Mouse (Mus musculus) MEL (cell line): ENCODE measurements around the gene Anxa4. TPM values are rescaled to one million over a fixed set of nuclear protein-coding genes. Genes with fewer than 3 reads are reported as not detected.

Experiments used
- DNase-seq: peaks from one replicate; pipeline ENCODE4 v3.0.0; 2011; ENCODE audit warnings: low read depth, low spot score
- H3K27ac ChIP-seq: 2 replicates; pipeline ENCODE4 v1.5.1; 2012; ENCODE audit warnings: low read depth, mild to moderate bottlenecking, control low read depth, low read length, moderate library complexity; ENCODE audit not compliant: control insufficient read depth
- H3K27me3 ChIP-seq, 2 experiments: fragments of 150-350 bp in 1 of 2; sonication (generic) in 1 of 2; 2 replicates each; pipeline ENCODE4 v1.6.1; 2012; ENCODE audit warnings: low read length in 2 of 2, mild to moderate bottlenecking in 2 of 2, improper control_type of control experiment in 1 of 2, moderate library complexity in 1 of 2; ENCODE audit not compliant: insufficient read depth in 2 of 2, control insufficient read depth in 1 of 2
- H3K36me3 ChIP-seq, 2 experiments: 2 replicates each; pipeline ENCODE4 v1.6.1; 2012 to 2014; ENCODE audit warnings: low read length in 2 of 2, improper control_type of control experiment in 1 of 2, inconsistent platforms in 1 of 2, mild to moderate bottlenecking in 1 of 2; ENCODE audit not compliant: insufficient read depth in 2 of 2, control insufficient read depth in 1 of 2
- H3K4me1 ChIP-seq, 2 experiments: fragments of 150-350 bp in 1 of 2; sonication (generic) in 1 of 2; 2 replicates each; pipeline ENCODE4 v1.6.1; 2012; ENCODE audit warnings: low read length in 2 of 2, improper control_type of control experiment in 1 of 2, mild to moderate bottlenecking in 1 of 2; ENCODE audit not compliant: insufficient read depth in 2 of 2, control insufficient read depth in 1 of 2
- H3K4me3 ChIP-seq, 2 experiments: fragments of 150-350 bp in 1 of 2; sonication (generic) in 1 of 2; 2 replicates each; pipeline ENCODE4 v1.5.1; 2012; ENCODE audit warnings: low read depth in 2 of 2, low read length in 2 of 2, mild to moderate bottlenecking in 2 of 2, moderate library complexity in 2 of 2, control low read depth in 1 of 2, improper control_type of control experiment in 1 of 2; ENCODE audit not compliant: control insufficient read depth in 1 of 2, insufficient read depth in 1 of 2
- H3K79me2 ChIP-seq: 2 replicates; pipeline ENCODE4 v1.6.1; 2012; ENCODE audit warnings: mild to moderate bottlenecking, low read length, moderate library complexity; ENCODE audit not compliant: control insufficient read depth, poor library complexity, insufficient read depth
- H3K9ac ChIP-seq: 2 replicates; pipeline ENCODE4 v1.6.1; 2012; ENCODE audit warnings: low read depth, mild to moderate bottlenecking, control low read depth, low read length, moderate library complexity; ENCODE audit not compliant: control insufficient read depth, poor library complexity, severe bottlenecking
- H3K9me3 ChIP-seq: fragments of 150-350 bp; sonication (generic); replicated peaks from 2 replicates; pipeline ENCODE4 v1.6.1; 2012; ENCODE audit warnings: mild to moderate bottlenecking, low read length, improper control_type of control experiment, moderate library complexity; ENCODE audit not compliant: insufficient read depth
- BHLHE40 ChIP-seq: IDR thresholded peaks from 2 replicates; pipeline ENCODE4 v1.6.1; 2012; ENCODE audit warnings: low read depth, mild to moderate bottlenecking, inconsistent platforms, low read length, improper control_type of control experiment, borderline replicate concordance
- CHD1 ChIP-seq: IDR thresholded peaks from 2 replicates; pipeline ENCODE4 v1.6.1; 2012; ENCODE audit warnings: low read depth, mild to moderate bottlenecking, inconsistent platforms, low read length, improper control_type of control experiment
- CHD2 ChIP-seq: IDR thresholded peaks from 2 replicates; pipeline ENCODE4 v1.6.1; 2011; ENCODE audit warnings: low read length, improper control_type of control experiment
- CTCF ChIP-seq, 3 experiments: IDR thresholded peaks in 2 of 3; conservative IDR thresholded peaks in 1 of 3; 2 replicates each; pipeline ENCODE4 v1.5.1; 2011 to 2012; ENCODE audit warnings: low read length in 3 of 3, low read depth in 2 of 3, mild to moderate bottlenecking in 2 of 3, improper control_type of control experiment in 1 of 3, inconsistent platforms in 1 of 3, mixed read lengths in 1 of 3, moderate library complexity in 1 of 3; ENCODE audit not compliant: control insufficient read depth in 1 of 3, insufficient read depth in 1 of 3, poor library complexity in 1 of 3, severe bottlenecking in 1 of 3
- E2F4 ChIP-seq: IDR thresholded peaks from 2 replicates; pipeline ENCODE4 v1.6.1; 2011; ENCODE audit warnings: low read depth, low read length, improper control_type of control experiment, borderline replicate concordance
- ELF1 ChIP-seq: IDR thresholded peaks from 2 replicates; pipeline ENCODE4 v1.6.1; 2014; ENCODE audit warnings: low read depth, mild to moderate bottlenecking, inconsistent platforms, low read length, improper control_type of control experiment, moderate library complexity
- EP300 ChIP-seq, 2 experiments: IDR thresholded peaks; 2 replicates each; pipeline ENCODE4 v1.6.1; 2011; ENCODE audit warnings: improper control_type of control experiment in 2 of 2, low read length in 2 of 2, low read depth in 1 of 2, mild to moderate bottlenecking in 1 of 2
- ETS1 ChIP-seq: IDR thresholded peaks from 2 replicates; pipeline ENCODE4 v1.6.1; 2012; ENCODE audit warnings: low read depth, mild to moderate bottlenecking, inconsistent platforms, low read length, improper control_type of control experiment, moderate library complexity
- GABPA ChIP-seq: IDR thresholded peaks from 2 replicates; pipeline ENCODE4 v1.6.1; 2012; ENCODE audit warnings: low read depth, mild to moderate bottlenecking, inconsistent platforms, low read length, improper control_type of control experiment, moderate library complexity
- GATA1 ChIP-seq: IDR thresholded peaks from 2 replicates; pipeline ENCODE4 v1.6.1; 2011; ENCODE audit warnings: low read depth, low read length, improper control_type of control experiment
- HCFC1 ChIP-seq: IDR thresholded peaks from 2 replicates; pipeline ENCODE4 v1.6.1; 2012; ENCODE audit warnings: low read depth, mild to moderate bottlenecking, inconsistent platforms, low read length, improper control_type of control experiment, moderate library complexity
- JUND ChIP-seq: IDR thresholded peaks from 2 replicates; pipeline ENCODE4 v1.6.1; 2011; ENCODE audit warnings: low read depth, mild to moderate bottlenecking, improper control_type of control experiment, low read length
- KAT2A ChIP-seq: conservative IDR thresholded peaks from 2 replicates; pipeline ENCODE4 v1.6.1; 2012; ENCODE audit warnings: low read depth, low read length, improper control_type of control experiment, inconsistent platforms
- MAFK ChIP-seq: IDR thresholded peaks from 2 replicates; pipeline ENCODE4 v1.6.1; 2011; ENCODE audit warnings: low read depth, mild to moderate bottlenecking, low read length, improper control_type of control experiment, borderline replicate concordance
- MAX ChIP-seq: IDR thresholded peaks from 2 replicates; pipeline ENCODE4 v1.6.1; 2011; ENCODE audit warnings: low read length, improper control_type of control experiment
- MAZ ChIP-seq: IDR thresholded peaks from 2 replicates; pipeline ENCODE4 v1.6.1; 2012; ENCODE audit warnings: low read depth, mild to moderate bottlenecking, inconsistent platforms, low read length, improper control_type of control experiment
- MEF2A ChIP-seq: IDR thresholded peaks from 2 replicates; pipeline ENCODE4 v1.6.1; 2014; ENCODE audit warnings: low read depth, mild to moderate bottlenecking, inconsistent platforms, low read length, improper control_type of control experiment; ENCODE audit not compliant: poor library complexity, insufficient replicate concordance, severe bottlenecking; ENCODE audit errors: extremely low read depth
- MXI1 ChIP-seq: IDR thresholded peaks from 2 replicates; pipeline ENCODE4 v1.6.1; 2011; ENCODE audit warnings: mild to moderate bottlenecking, low read depth, low read length, improper control_type of control experiment
- MYB ChIP-seq: IDR thresholded peaks from 2 replicates; pipeline ENCODE4 v1.6.1; 2011; ENCODE audit warnings: mild to moderate bottlenecking, low read depth, low read length, improper control_type of control experiment
- NELFE ChIP-seq: IDR thresholded peaks from 2 replicates; pipeline ENCODE4 v1.6.1; 2011; ENCODE audit warnings: low read depth, low read length, improper control_type of control experiment
- NRF1 ChIP-seq: IDR thresholded peaks from 2 replicates; pipeline ENCODE4 v1.6.1; 2014; ENCODE audit warnings: low read depth, mild to moderate bottlenecking, inconsistent platforms, low read length, improper control_type of control experiment, moderate library complexity; ENCODE audit not compliant: poor library complexity, insufficient read depth, severe bottlenecking
- POLR2A ChIP-seq, 2 experiments: IDR thresholded peaks; 2 replicates each; pipeline ENCODE4 v1.6.1; 2011 to 2012; ENCODE audit warnings: low read length in 2 of 2, mild to moderate bottlenecking in 2 of 2, control low read depth in 1 of 2, improper control_type of control experiment in 1 of 2, low read depth in 1 of 2, moderate library complexity in 1 of 2; ENCODE audit not compliant: control insufficient read depth in 1 of 2, insufficient read depth in 1 of 2, poor library complexity in 1 of 2
- POLR2AphosphoS2 ChIP-seq: IDR thresholded peaks from 2 replicates; pipeline ENCODE4 v1.6.1; 2011; ENCODE audit warnings: low read length, improper control_type of control experiment
- POLR2AphosphoS5 ChIP-seq: IDR thresholded peaks from 2 replicates; pipeline ENCODE4 v1.6.1; 2012; ENCODE audit warnings: low read depth, borderline replicate concordance, mild to moderate bottlenecking, inconsistent platforms, low read length, moderate library complexity, mixed read lengths
- RAD21 ChIP-seq: IDR thresholded peaks from 2 replicates; pipeline ENCODE4 v1.6.1; 2011; ENCODE audit warnings: mild to moderate bottlenecking, low read depth, low read length, improper control_type of control experiment
- RCOR1 ChIP-seq: IDR thresholded peaks from 2 replicates; pipeline ENCODE4 v1.6.1; 2012; ENCODE audit warnings: low read depth, mild to moderate bottlenecking, inconsistent platforms, low read length, improper control_type of control experiment
- SIN3A ChIP-seq: IDR thresholded peaks from 2 replicates; pipeline ENCODE4 v1.6.1; 2012; ENCODE audit warnings: low read length, improper control_type of control experiment, inconsistent platforms
- SMC3 ChIP-seq: IDR thresholded peaks from 2 replicates; pipeline ENCODE4 v1.6.1; 2011; ENCODE audit warnings: low read depth, low read length, improper control_type of control experiment
- TAL1 ChIP-seq: IDR thresholded peaks from 2 replicates; pipeline ENCODE4 v1.6.1; 2012; ENCODE audit warnings: mild to moderate bottlenecking, inconsistent platforms, low read length, moderate library complexity, mixed read lengths
- TBP ChIP-seq: IDR thresholded peaks from 2 replicates; pipeline ENCODE4 v1.8.0; 2011; ENCODE audit warnings: low read depth, low read length, improper control_type of control experiment
- TCF12 ChIP-seq: IDR thresholded peaks from 2 replicates; pipeline ENCODE4 v1.6.1; 2014; ENCODE audit warnings: low read depth, mild to moderate bottlenecking, inconsistent platforms, low read length, improper control_type of control experiment, moderate library complexity
- UBTF ChIP-seq: IDR thresholded peaks from 2 replicates; pipeline ENCODE4 v1.6.1; 2012; ENCODE audit warnings: low read depth, mild to moderate bottlenecking, inconsistent platforms, low read length, improper control_type of control experiment, moderate library complexity, borderline replicate concordance; ENCODE audit not compliant: insufficient read depth
- USF1 ChIP-seq: IDR thresholded peaks from 2 replicates; pipeline ENCODE4 v1.6.1; 2014; ENCODE audit warnings: low read depth, mild to moderate bottlenecking, inconsistent platforms, low read length, improper control_type of control experiment, moderate library complexity
- USF2 ChIP-seq, 2 experiments: IDR thresholded peaks; 2 replicates each; pipeline ENCODE4 v1.6.1; 2011 to 2012; ENCODE audit warnings: improper control_type of control experiment in 2 of 2, low read length in 2 of 2, borderline replicate concordance in 1 of 2, inconsistent platforms in 1 of 2, low read depth in 1 of 2, mild to moderate bottlenecking in 1 of 2; ENCODE audit not compliant: insufficient read depth in 1 of 2
- ZC3H11A ChIP-seq: IDR thresholded peaks from 2 replicates; pipeline ENCODE4 v1.6.1; 2012; ENCODE audit warnings: low read depth, mild to moderate bottlenecking, inconsistent platforms, low read length, improper control_type of control experiment
- ZKSCAN1 ChIP-seq: IDR thresholded peaks from 2 replicates; pipeline ENCODE4 v1.6.1; 2012; ENCODE audit warnings: low read depth, mild to moderate bottlenecking, inconsistent platforms, low read length, improper control_type of control experiment, moderate library complexity
- ZMIZ1 ChIP-seq: IDR thresholded peaks from 2 replicates; pipeline ENCODE4 v1.6.1; 2012; ENCODE audit warnings: low read depth, mild to moderate bottlenecking, inconsistent platforms, low read length, improper control_type of control experiment, moderate library complexity
- ZNF384 ChIP-seq: IDR thresholded peaks from 2 replicates; pipeline ENCODE4 v1.6.1; 2012; ENCODE audit warnings: low read depth, mild to moderate bottlenecking, inconsistent platforms, low read length, improper control_type of control experiment
- polyA plus RNA-seq, 2 experiments: library from polyadenylated mRNA; stranded (reverse) in 1 of 2; unstranded in 1 of 2; fragments of >175 nt in 1 of 2; fragments of >200 nt in 1 of 2; gene quantifications; 2 replicates each; pipeline versions ENCODE4 v1.2.1 to v1.2.4; 2012; ENCODE audit warnings: low replicate concordance in 2 of 2, low read depth in 1 of 2; ENCODE audit not compliant: insufficient read length in 2 of 2, insufficient read depth in 1 of 2, missing spikeins in 1 of 2
- total RNA-seq: library from RNA; depleted of rRNA; stranded (reverse); fragments of 300-350 nt; gene quantifications from 2 replicates; pipeline ENCODE4 v1.2.3, GENCODE M21; 2012

Gene Anxa4
- total and polyA plus RNA-seq, 3 experiments, result 31.1 to 176 (median 53.6) TPM

- Histone ChIP-seq H3K27ac (peak overlapping the region; percentile 64), H3K4me3 (no peak overlapping the region), H3K9ac (no peak overlapping the region), H3K79me2 (no peaks in the 10 kb centered on the region), H3K36me3 (peaks cover 0 to 31% of the 10 kb centered on the region in 2 experiments; a peak in 2 of 4 replicates), H3K4me1 (peaks cover 9 to 34% of the 10 kb centered on the region in 2 experiments), H3K9me3 (no peaks in the 10 kb centered on the region), H3K27me3 (no peaks in the 10 kb centered on the region)
- peak; percentile 67 for DNase-seq
- TF ChIP-seq USF2 (IDR thresholded peaks at IDR 0.05; ENCODE audit: borderline replicate concordance in 1 of 2, insufficient read depth in 1 of 2, low read depth in 1 of 2, low read length in 2 of 2) (no peak), RCOR1 (peak; percentile 74), POLR2A (IDR thresholded peaks at IDR 0.05; ENCODE audit: control insufficient read depth in 1 of 2, insufficient read depth in 1 of 2, low read depth in 1 of 2, low read length in 2 of 2, poor library complexity in 1 of 2) (no peak), ZKSCAN1 (no peak), BHLHE40 (no peak), MAX (no peak), GATA1 (peak; percentile 68), POLR2AphosphoS2 (no peak), NRF1 (no peak), SIN3A (no peak), RAD21 (no peak; the same call in 1 of the 2 replicates), ZC3H11A (no peak), TAL1 (no peak), ELF1 (no peak), CHD1 (no peak), MAFK (no peak), MAZ (no peak), ZMIZ1 (no peak), MEF2A (no peak), HCFC1 (no peak), CHD2 (no peak), ETS1 (peak; percentile 68), POLR2AphosphoS5 (no peak), JUND (no peak), ZNF384 (peak; percentile 88), MXI1 (peak; percentile 48), MYB (no peak), SMC3 (peak; percentile 28), USF1 (no peak), TCF12 (peak; percentile 49; the same call in 1 of the 2 replicates), GABPA (no peak), TBP (no peak), NELFE (no peak), EP300 (IDR thresholded peaks at IDR 0.05; ENCODE audit: low read depth in 1 of 2, low read length in 2 of 2) (peak; percentile 57 to 74; a peak in 3 of 4 replicates), UBTF (no peak), E2F4 (no peak), CTCF (IDR thresholded peaks at IDR 0.05 in 2 of 3, conservative IDR thresholded peaks at IDR 0.05 in 1 of 3; ENCODE audit: control insufficient read depth in 1 of 3, insufficient read depth in 1 of 3, low read depth in 2 of 3, low read length in 3 of 3, poor library complexity in 1 of 3, severe bottlenecking in 1 of 3) (peak in 1 of 3 experiments; percentile 22; a peak in 1 of 6 replicates), KAT2A (no peak)
Observed at GRCm38 (mm10) chr6:86773830-86774229, 19.6 kb downstream of the Anxa4 start.
